Mouse (Mus musculus): ENCODE data around the gene Odr4. TPM values are rescaled to one million over a fixed set of nuclear protein-coding genes. Genes with fewer than 3 reads are reported as not detected.

Odr4 gene
- 62.6 and 75.7 TPM in 2 replicates for polyA plus RNA-seq (2015; fragmentation: Nextera tagmentation; extraction: Ambion mirVana)

DNA sequence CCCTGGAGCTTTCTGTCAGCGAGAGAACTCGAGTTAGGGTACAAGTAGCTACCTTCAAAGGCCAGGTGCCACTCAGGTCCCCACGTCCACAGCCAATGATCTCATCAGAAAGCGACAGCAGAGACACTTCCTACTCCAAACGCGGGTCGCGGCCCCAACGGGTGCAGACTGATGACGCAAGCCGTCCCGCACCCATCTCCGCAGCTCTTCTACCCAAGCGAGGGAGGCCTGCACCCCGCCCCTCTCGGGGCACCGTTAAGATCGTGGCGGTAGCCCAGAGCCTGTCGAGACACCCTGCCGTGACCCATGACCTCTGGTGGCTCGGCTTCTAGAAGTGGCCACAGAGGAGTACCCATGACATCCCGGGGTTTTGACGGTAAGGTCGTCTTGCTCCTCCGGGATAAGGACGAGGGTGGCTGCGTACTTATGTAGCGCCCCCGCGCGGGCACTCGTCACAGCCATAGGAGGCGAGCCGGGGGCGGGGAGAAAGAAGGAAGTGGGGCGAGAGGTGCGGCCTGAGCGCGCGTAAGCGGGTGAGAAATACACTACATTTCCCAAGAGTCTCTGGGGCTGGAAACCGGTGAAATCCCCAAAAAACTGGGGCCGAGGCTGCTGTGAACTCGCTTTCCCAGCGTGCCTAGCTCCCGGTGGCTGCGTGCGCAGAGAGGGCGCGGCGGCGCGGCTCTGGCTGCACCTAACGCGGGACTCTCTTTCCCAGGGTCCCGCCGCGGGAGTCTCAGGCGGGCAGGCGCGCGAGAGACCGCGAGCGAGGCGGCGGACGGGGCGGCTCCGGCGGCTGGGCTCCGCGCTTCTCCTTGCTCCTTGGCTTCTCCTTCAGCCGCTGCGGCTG is at the start of gene Odr4, which contains the start of gene Tpr:
Odr4 (minus strand) TSS at position 443 of the 850 bp plus-strand sequence.
Tpr (plus strand) TSS at position 201 of the 850 bp plus-strand sequence.

DNA sequence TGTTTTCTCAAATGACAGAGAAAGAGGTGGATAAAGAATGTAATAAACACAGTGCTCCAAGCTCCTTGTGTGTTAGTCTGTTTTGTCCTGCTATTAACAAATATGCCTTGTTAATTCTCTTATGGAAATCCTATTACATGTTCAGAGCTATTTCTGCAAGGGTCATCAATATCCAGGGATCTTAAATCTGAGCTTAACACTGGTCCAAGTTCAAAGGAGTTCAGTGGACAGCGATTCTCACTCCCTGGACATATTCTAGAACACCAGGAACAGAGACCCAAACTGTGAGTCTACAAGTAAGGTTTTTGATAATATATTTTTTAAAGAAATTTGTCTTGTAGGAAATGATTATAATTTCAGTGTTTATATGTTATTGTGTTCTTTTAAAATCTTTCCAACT is 73.7 kb downstream of the Odr4 start, which contains the start of gene Pdc:
Pdc (plus strand) TSS at position 213 of the 400 bp plus-strand sequence.

Other genes with a start within 250 kb of the Odr4 start
- not detected in 2 replicates for gene Pdc, start 73.7 kb downstream of the Odr4 start, polyA plus RNA-seq (2015; fragmentation: Nextera tagmentation; extraction: Ambion mirVana)
- gene Tpr, start 242 bp downstream of the Odr4 start, polyA plus RNA-seq (2015; fragmentation: Nextera tagmentation; extraction: Ambion mirVana) = 94.4 and 112 TPM in 2 replicates
- 0.65 and 1.5 TPM in 2 replicates for gene Prg4, start 73.1 kb upstream of the Odr4 start, polyA plus RNA-seq (2015; fragmentation: Nextera tagmentation; extraction: Ambion mirVana)